13 mouse cellular contexts compared by ENCODE assay signal in the genomic region with DNA sequence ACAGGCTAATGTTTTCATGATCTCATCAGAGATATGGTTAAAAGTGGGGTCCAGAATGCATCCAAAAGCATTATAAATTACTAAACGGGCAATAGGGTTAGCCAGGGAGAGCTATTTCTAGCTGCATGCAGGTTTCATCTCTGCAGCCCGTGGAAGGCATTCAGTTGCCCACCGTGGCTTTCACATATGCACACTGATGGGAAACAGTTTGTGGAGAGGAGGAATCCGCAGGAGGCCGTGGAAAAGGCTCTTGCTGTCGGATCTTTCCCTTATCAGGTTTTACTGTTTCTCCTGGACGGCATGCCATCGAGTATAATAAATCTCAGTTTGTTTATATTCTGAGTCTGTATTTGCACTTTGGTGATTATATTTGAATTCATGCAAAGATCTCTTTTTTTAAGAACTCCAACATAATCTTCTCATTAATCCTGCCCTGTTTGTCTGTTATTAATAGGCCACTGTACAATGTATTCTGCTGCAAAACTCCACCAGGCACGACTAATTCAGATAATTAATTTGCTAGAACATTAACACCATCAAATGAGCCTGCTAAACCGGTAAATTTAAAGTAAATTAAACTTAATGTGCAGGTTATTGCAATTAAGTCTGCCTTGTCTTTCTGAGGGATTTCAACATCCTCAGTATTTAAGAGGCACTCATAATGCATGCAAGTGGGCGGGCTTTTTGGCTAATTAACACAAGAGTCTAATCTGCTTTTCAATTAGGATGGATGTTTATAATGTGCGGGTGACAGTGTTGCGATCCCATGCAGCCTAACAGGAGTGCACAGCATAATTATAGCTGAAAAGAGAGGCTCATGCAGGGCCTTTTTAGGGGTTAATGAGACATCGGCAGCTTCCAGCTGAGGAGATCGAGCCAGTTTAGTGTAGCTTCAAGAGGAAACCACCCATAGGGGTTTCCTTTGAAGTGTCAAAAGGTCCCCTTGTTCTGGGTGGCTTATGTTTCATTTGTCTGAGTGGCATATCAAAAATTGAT.
DNase-seq lines count a peak whose midpoint lies in the region; ATAC-seq lines count a peak whose summit lies in the region.
"Had no signal": no experiment of that assay in that cellular context is flagged by ENCODE, and none has a peak within 500 bp of the region (broad histone marks: within the 10 kb centered on the region; RNA-seq: fewer than 3 reads in every experiment).

No protein-coding gene starts in this region.

- no peaks in the 10 kb centered on the region for H3K9me3 ChIP-seq in neural tube, embryonic 11.5 days (ENCODE audit: control insufficient read depth, low read length)
- H3K9me3 ChIP-seq in forebrain, embryonic 16.5 days (ENCODE audit: control insufficient read depth, low read length): peaks cover 2% of the 10 kb centered on the region; the same call in 1 of the 2 replicates
- no peaks in the 10 kb centered on the region for H3K9me3 ChIP-seq in midbrain, embryonic 12.5 days

- H3K4me1 ChIP-seq in neural tube, embryonic 11.5 days (ENCODE audit: control insufficient read depth, insufficient read depth, low read length): peaks cover 9% of the 10 kb centered on the region; the same call in 1 of the 2 replicates
- H3K4me1 ChIP-seq in forebrain, embryonic 16.5 days (replicated peaks; ENCODE audit: control insufficient read depth, insufficient read depth, low read length): peaks cover 14% of the 10 kb centered on the region
- H3K4me1 ChIP-seq in midbrain, embryonic 12.5 days: peaks cover 22% of the 10 kb centered on the region

- WGBS in neural tube, embryonic 11.5 days: 37% methylated on average over 15 of the region's 15 CpGs
- 4% methylated on average over 15 of the region's 15 CpGs for WGBS in forebrain, embryonic 16.5 days
- WGBS in midbrain, embryonic 12.5 days: 46% methylated on average over 15 of the region's 15 CpGs

- H3K27ac ChIP-seq in neural tube, embryonic 11.5 days (ENCODE audit: low read depth, low read length): no peak overlapping the region
- H3K27ac ChIP-seq in forebrain, embryonic 16.5 days (ENCODE audit: low read length): no peak overlapping the region
- H3K27ac ChIP-seq in midbrain, embryonic 12.5 days (replicated peaks): 0 out of 2 replicates have a peak overlapping the region, but pooled peaks have one; percentile 39
- H3K27ac ChIP-seq: heart, adult 2 months; liver, embryonic 14.5 days; macrophage had no signal

- no peaks in the 10 kb centered on the region for H3K36me3 ChIP-seq in neural tube, embryonic 11.5 days (ENCODE audit: control insufficient read depth, insufficient read depth, low read length)
- no peaks in the 10 kb centered on the region for H3K36me3 ChIP-seq in forebrain, embryonic 16.5 days (ENCODE audit: control insufficient read depth, insufficient read depth)
- H3K36me3 ChIP-seq in midbrain, embryonic 12.5 days: no peaks in the 10 kb centered on the region

- DNase-seq in neural tube, embryonic 11.5 days (ENCODE audit: low spot score): peak; percentile 26
- DNase-seq in neural tube, embryonic 10.5 days (ENCODE audit: extremely low spot score, low spot score): no peak
- no peak for DNase-seq in gastrocnemius, postnatal 4 days (ENCODE audit: low spot score in 2 of 2)
- DNase-seq in layer of hippocampus, postnatal 36 days: no peak
- no peak for DNase-seq in adrenal gland, adult 2 months
- DNase-seq: adrenal gland, postnatal 36 days; heart, adult 2 months; kidney, postnatal 25 days had no signal

- H3K9ac ChIP-seq in neural tube, embryonic 11.5 days (ENCODE audit: low read length): no peak overlapping the region
- H3K9ac ChIP-seq in forebrain, embryonic 16.5 days (replicated peaks; ENCODE audit: low read depth, low read length): no peak overlapping the region
- H3K9ac ChIP-seq in midbrain, embryonic 12.5 days (replicated peaks): no peak overlapping the region
- H3K9ac ChIP-seq: liver, embryonic 14.5 days had no signal

- peak; percentile 75 for ATAC-seq in neural tube, embryonic 11.5 days (ENCODE audit: insufficient read depth, low FRiP score, low TSS enrichment)
- ATAC-seq in forebrain, embryonic 16.5 days: peak; percentile 97
- peak; percentile 88 for ATAC-seq in midbrain, embryonic 12.5 days (ENCODE audit: low FRiP score, low read depth)
- ATAC-seq: Patski had no signal

- H3K4me2 ChIP-seq in neural tube, embryonic 11.5 days (ENCODE audit: low read depth): no peak overlapping the region
- H3K4me2 ChIP-seq in forebrain, embryonic 16.5 days (ENCODE audit: low read length): peak overlapping the region; percentile 20; the same call in 1 of the 2 replicates
- H3K4me2 ChIP-seq in midbrain, embryonic 12.5 days (replicated peaks): no peak overlapping the region

- no peak overlapping the region for H3K4me3 ChIP-seq in neural tube, embryonic 11.5 days (ENCODE audit: low read depth, low read length)
- H3K4me3 ChIP-seq in forebrain, embryonic 16.5 days (replicated peaks; ENCODE audit: low read length): no peak overlapping the region
- no peak overlapping the region for H3K4me3 ChIP-seq in midbrain, embryonic 12.5 days
- H3K4me3 ChIP-seq: heart, adult 2 months had no signal

- no peaks in the 10 kb centered on the region for H3K27me3 ChIP-seq in neural tube, embryonic 11.5 days (ENCODE audit: control insufficient read depth, insufficient read depth, low read length)
- peaks cover 48% of the 10 kb centered on the region for H3K27me3 ChIP-seq in forebrain, embryonic 16.5 days (replicated peaks; ENCODE audit: control insufficient read depth, insufficient read depth, low read length)
- H3K27me3 ChIP-seq in midbrain, embryonic 12.5 days: no peaks in the 10 kb centered on the region; the same call in 1 of the 2 replicates
